Comparison of ENCODE assay signal across 8 mouse cellular contexts in the genomic region with DNA sequence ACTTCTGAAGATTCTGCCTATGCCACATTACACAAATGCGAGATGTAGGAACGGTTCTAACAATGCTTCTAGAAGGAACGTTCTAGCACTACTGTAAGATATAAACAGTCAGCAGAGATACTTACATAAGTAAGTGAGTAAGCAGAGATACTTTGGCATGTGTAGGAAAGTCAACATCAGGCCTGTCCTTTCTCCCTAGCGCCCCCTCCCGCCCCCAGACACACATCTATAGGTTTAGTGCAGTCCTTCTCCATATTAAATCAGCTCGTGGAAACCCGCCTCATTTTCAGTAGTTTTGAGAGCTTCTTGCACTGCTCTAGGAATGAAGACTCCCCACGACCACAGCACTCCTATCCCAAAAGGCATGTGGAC. TPM values are rescaled to one million over a fixed set of nuclear protein-coding genes. Genes with fewer than 3 reads are reported as not detected.
DNase-seq lines count a peak whose midpoint lies in the region; ATAC-seq and TF ChIP-seq lines count a peak whose summit lies in the region.

No protein-coding gene starts in this region.

- H3K27ac ChIP-seq in kidney, embryonic 14.5 days (ENCODE audit: low read depth, low read length), result peak overlapping the region; percentile 84
- H3K27ac ChIP-seq in forebrain, embryonic 10.5 days, result peak overlapping the region; percentile 91
- H3K27ac ChIP-seq in intestine, postnatal 0 days (ENCODE audit: low read depth, low read length), result no peak overlapping the region
- H3K27ac ChIP-seq in small intestine, adult 2 months (ENCODE audit: insufficient read depth, low read depth, low read length), result no peak overlapping the region

- no peaks in the 10 kb centered on the region; the same call in 1 of the 2 replicates for H3K27me3 ChIP-seq in kidney, embryonic 14.5 days (ENCODE audit: control insufficient read depth, insufficient read depth, low read length)
- peaks cover 8% of the 10 kb centered on the region for H3K27me3 ChIP-seq in forebrain, embryonic 10.5 days (ENCODE audit: poor library complexity, severe bottlenecking)
- no peaks in the 10 kb centered on the region for H3K27me3 ChIP-seq in intestine, postnatal 0 days (replicated peaks; ENCODE audit: control insufficient read depth, insufficient read depth, low read length)
- H3K27me3 ChIP-seq in small intestine, adult 2 months (ENCODE audit: control insufficient read depth, insufficient read depth, low read length), result 0 out of 2 replicates have a peak, but pooled peaks cover 2% of the 10 kb centered on the region

- peak; percentile 46; the same call in 1 of the 2 replicates for TF ChIP-seq CTCF in intestine, postnatal 0 days (IDR thresholded peaks at IDR 0.05; ENCODE audit: low read depth)
- no peak for TF ChIP-seq CTCF in small intestine, adult 2 months (IDR thresholded peaks at IDR 0.05; ENCODE audit: extremely low read depth, insufficient read length, insufficient replicate concordance, low read depth, low read length)

- H3K4me3 ChIP-seq in kidney, embryonic 14.5 days (ENCODE audit: low read length), result peak overlapping the region; percentile 50
- H3K4me3 ChIP-seq in forebrain, embryonic 10.5 days, result peak overlapping the region; percentile 61
- H3K4me3 ChIP-seq in intestine, postnatal 0 days (ENCODE audit: low read depth, low read length), result peak overlapping the region; percentile 51
- peak overlapping the region; percentile 72 for H3K4me3 ChIP-seq in small intestine, adult 2 months (ENCODE audit: low read depth, low read length)

- DNase-seq in kidney, adult 8-10 months, result no peak
- DNase-seq in MN1 (ENCODE audit: low spot score), result peak; percentile 71
- no peak for DNase-seq in forebrain, embryonic 10.5 days (ENCODE audit: extremely low spot score, low spot score)
- peak; percentile 56 to 61 for DNase-seq in lung, postnatal 4 days

- ATAC-seq in kidney, embryonic 14.5 days (ENCODE audit: low FRiP score, low TSS enrichment), result peak; percentile 44
- 0 out of 2 replicates have a peak, but pooled peaks have one; percentile 20 for ATAC-seq in intestine, postnatal 0 days
- ATAC-seq in activated CD4-positive, CD25-positive, alpha-beta regulatory T cell, adult 4 months, result no peak

- 0 out of 2 replicates have a peak, but pooled peaks cover 3% of the 10 kb centered on the region for H3K4me1 ChIP-seq in kidney, embryonic 14.5 days (ENCODE audit: control insufficient read depth, insufficient read depth, low read length)
- peaks cover 15% of the 10 kb centered on the region for H3K4me1 ChIP-seq in forebrain, embryonic 10.5 days
- H3K4me1 ChIP-seq in intestine, postnatal 0 days (replicated peaks; ENCODE audit: control insufficient read depth, insufficient read depth, low read length), result no peaks in the 10 kb centered on the region
- peaks cover 3% of the 10 kb centered on the region; the same call in 1 of the 2 replicates for H3K4me1 ChIP-seq in small intestine, adult 2 months (ENCODE audit: control insufficient read depth, insufficient read depth, insufficient read length, low read length)

- WGBS in kidney, embryonic 14.5 days, result 21% methylated on average over 8 of the region's 8 CpGs
- 19% methylated on average over 8 of the region's 8 CpGs for WGBS in forebrain, embryonic 10.5 days
- 20% methylated on average over 8 of the region's 8 CpGs for WGBS in intestine, postnatal 0 days
- WGBS in small intestine, adult 2 months, result 25% methylated on average over 8 of the region's 8 CpGs

- peak overlapping the region; percentile 61 for H3K9ac ChIP-seq in kidney, embryonic 14.5 days (ENCODE audit: low read depth, low read length)
- H3K9ac ChIP-seq in intestine, postnatal 0 days (ENCODE audit: low read depth, low read length), result no peak overlapping the region

- H3K36me3 ChIP-seq in kidney, embryonic 14.5 days (ENCODE audit: control insufficient read depth, insufficient read depth, low read length), result no peaks in the 10 kb centered on the region
- H3K36me3 ChIP-seq in forebrain, embryonic 10.5 days (replicated peaks), result no peaks in the 10 kb centered on the region
- no peaks in the 10 kb centered on the region for H3K36me3 ChIP-seq in intestine, postnatal 0 days (ENCODE audit: control insufficient read depth, insufficient read depth)
- no peaks in the 10 kb centered on the region for H3K36me3 ChIP-seq in small intestine, adult 2 months (ENCODE audit: control insufficient read depth, insufficient read depth, low read length)

- no peaks in the 10 kb centered on the region for H3K9me3 ChIP-seq in kidney, embryonic 14.5 days (ENCODE audit: control insufficient read depth, low read length)
- no peaks in the 10 kb centered on the region for H3K9me3 ChIP-seq in forebrain, embryonic 10.5 days
- H3K9me3 ChIP-seq in intestine, postnatal 0 days (ENCODE audit: control insufficient read depth), result no peaks in the 10 kb centered on the region

- no peak for TF ChIP-seq POLR2A in small intestine, adult 2 months (IDR thresholded peaks at IDR 0.05; ENCODE audit: low read depth, low read length)

- H3K4me2 ChIP-seq in kidney, embryonic 14.5 days (replicated peaks; ENCODE audit: low read depth, low read length), result peak overlapping the region; percentile 78
- peak overlapping the region; percentile 87 for H3K4me2 ChIP-seq in intestine, postnatal 0 days (replicated peaks; ENCODE audit: low read depth)

RNA-seq across cellular contexts. Expression of gene Hist2h2bb, which starts 7.9 kb away (rescaled TPM):
- 21.8 and 45.2 TPM in 2 replicates for polyA plus RNA-seq in kidney, embryonic 14.5 days (2014; fragmentation: Nextera tagmentation; extraction: Ambion mirVana)
- 10.2 and 10.5 TPM in 2 replicates for polyA plus RNA-seq in forebrain, embryonic 10.5 days (2016; fragmentation: Nextera tagmentation; extraction: Ambion mirVana)
- polyA plus RNA-seq in intestine, postnatal 0 days (2015; fragmentation: Nextera tagmentation; extraction: Ambion mirVana), result 2.3 and 3.9 TPM in 2 replicates
- polyA plus RNA-seq in small intestine, adult 2 months (2012; rRNA removed), result 8.4 and 8.7 TPM in 2 replicates
- 10 to 100 TPM in 1 of 2 experiments, 1 to 10 TPM in 1; 5.2 to 11.1 TPM for polyA plus RNA-seq in activated CD4-positive, CD25-positive, alpha-beta regulatory T cell, adult 4 months (2017; shearing (Covaris generic))

RNA-seq across cellular contexts. Expression of gene Hist2h3b, which starts 9.0 kb away (rescaled TPM):
- 72.6 and 85.9 TPM in 2 replicates for polyA plus RNA-seq in kidney, embryonic 14.5 days (2014; fragmentation: Nextera tagmentation; extraction: Ambion mirVana)
- 48.0 and 48.8 TPM in 2 replicates for polyA plus RNA-seq in forebrain, embryonic 10.5 days (2016; fragmentation: Nextera tagmentation; extraction: Ambion mirVana)
- polyA plus RNA-seq in intestine, postnatal 0 days (2015; fragmentation: Nextera tagmentation; extraction: Ambion mirVana), result 13.3 and 19.9 TPM in 2 replicates
- polyA plus RNA-seq in small intestine, adult 2 months (2012; rRNA removed), result 77.4 and 102 TPM in 2 replicates
- 10 to 100 TPM; 23.4 to 32.3 TPM for polyA plus RNA-seq in activated CD4-positive, CD25-positive, alpha-beta regulatory T cell, adult 4 months (2017; shearing (Covaris generic))

RNA-seq across cellular contexts. Expression of gene Hist2h4, which starts 14.3 kb away (rescaled TPM):
- polyA plus RNA-seq in kidney, embryonic 14.5 days (2014; fragmentation: Nextera tagmentation; extraction: Ambion mirVana), result 8.9 and 10.8 TPM in 2 replicates
- polyA plus RNA-seq in forebrain, embryonic 10.5 days (2016; fragmentation: Nextera tagmentation; extraction: Ambion mirVana), result 12.0 and 14.2 TPM in 2 replicates
- polyA plus RNA-seq in intestine, postnatal 0 days (2015; fragmentation: Nextera tagmentation; extraction: Ambion mirVana), result 2.1 and 4.7 TPM in 2 replicates
- 4.2 and 6.3 TPM in 2 replicates for polyA plus RNA-seq in small intestine, adult 2 months (2012; rRNA removed)
- 1 to 10 TPM; 1.9 to 2.2 TPM for polyA plus RNA-seq in activated CD4-positive, CD25-positive, alpha-beta regulatory T cell, adult 4 months (2017; shearing (Covaris generic))

RNA-seq across cellular contexts. Expression of gene Fcgr1, which starts 16.4 kb away (rescaled TPM):
- 1.8 and 2.2 TPM in 2 replicates for polyA plus RNA-seq in kidney, embryonic 14.5 days (2014; fragmentation: Nextera tagmentation; extraction: Ambion mirVana)
- polyA plus RNA-seq in forebrain, embryonic 10.5 days (2016; fragmentation: Nextera tagmentation; extraction: Ambion mirVana), result 0.84 and 1.3 TPM in 2 replicates
- 2.7 TPM in 2 replicates for polyA plus RNA-seq in intestine, postnatal 0 days (2015; fragmentation: Nextera tagmentation; extraction: Ambion mirVana)
- 1.8 and 2.4 TPM in 2 replicates for polyA plus RNA-seq in small intestine, adult 2 months (2012; rRNA removed)
- not detected for polyA plus RNA-seq in activated CD4-positive, CD25-positive, alpha-beta regulatory T cell, adult 4 months (2017; shearing (Covaris generic))

RNA-seq across cellular contexts. Expression of gene Hist2h3c1, which starts 30.9 kb away (rescaled TPM):
- polyA plus RNA-seq in kidney, embryonic 14.5 days (2014; fragmentation: Nextera tagmentation; extraction: Ambion mirVana), result 0.91 and 2.4 TPM in 2 replicates
- polyA plus RNA-seq in forebrain, embryonic 10.5 days (2016; fragmentation: Nextera tagmentation; extraction: Ambion mirVana), result 0.86 TPM in 1 of 2 replicates, not detected in the other
- 0.42 and 1.1 TPM in 2 replicates for polyA plus RNA-seq in intestine, postnatal 0 days (2015; fragmentation: Nextera tagmentation; extraction: Ambion mirVana)
- polyA plus RNA-seq in small intestine, adult 2 months (2012; rRNA removed), result not detected in 2 replicates
- not detected for polyA plus RNA-seq in activated CD4-positive, CD25-positive, alpha-beta regulatory T cell, adult 4 months (2017; shearing (Covaris generic))

Comparison
In these comparisons a context has a peak if more than half of its experiments do, and no peak if none do; other contexts are left out.
1. H3K27ac ChIP-seq: peak in kidney, embryonic 14.5 days (single experiment) and forebrain, embryonic 10.5 days (single experiment); none in intestine, postnatal 0 days (single experiment) and small intestine, adult 2 months (single experiment).
2. DNase-seq: peak in MN1 (single experiment) and lung, postnatal 4 days (2 of 2); none in kidney, adult 8-10 months (0 of 2) and forebrain, embryonic 10.5 days (single experiment).
3. Peak in every context shown above with its lines, with median percentiles within 50 percentile points of each other: H3K4me3 ChIP-seq.